Mouse (Mus musculus): Measurements from ENCODE around the gene Fam131c.

Gene Fam131c

DNA sequence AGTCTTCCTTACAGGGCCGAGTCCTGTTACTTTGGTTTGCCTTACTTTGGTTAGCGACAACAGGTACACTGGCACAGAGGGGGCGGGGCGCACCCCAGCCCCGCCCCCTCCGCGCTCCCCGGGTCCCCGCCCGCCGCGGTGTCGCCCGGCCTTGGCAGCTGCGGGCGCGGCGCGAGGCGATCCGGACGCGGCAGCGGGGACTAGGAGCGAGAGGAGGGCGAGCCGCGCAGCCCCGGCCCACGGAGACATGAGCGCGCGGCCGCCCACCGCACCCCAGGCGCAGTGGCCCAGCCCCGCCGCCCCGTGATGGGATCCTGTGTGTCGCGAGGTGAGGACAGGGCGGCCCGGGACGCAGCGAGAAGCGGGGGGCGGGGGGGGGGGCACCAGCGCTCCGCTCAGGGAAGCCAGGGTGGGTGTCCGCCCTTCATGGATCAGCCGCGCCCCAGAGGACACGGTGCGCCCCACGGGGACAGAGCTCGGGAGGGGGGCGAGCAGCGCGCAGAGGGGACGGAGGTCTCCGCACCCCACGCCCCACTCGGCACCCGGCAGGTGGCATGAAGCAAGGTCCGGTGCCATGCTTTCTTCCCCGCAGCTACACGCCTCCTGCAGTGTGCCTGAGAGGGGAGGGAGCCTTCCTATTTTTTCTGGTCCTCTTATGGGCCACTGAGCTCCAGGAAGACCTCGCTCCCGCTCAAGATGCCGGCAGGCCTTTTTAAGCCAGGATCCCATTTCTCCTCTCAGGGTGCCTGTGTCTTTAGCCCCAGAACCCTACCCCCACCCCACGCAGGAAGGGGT is at the start of gene Fam131c:
Gene Fam131c (plus strand): TSS at position 224 of the 795 bp plus-strand sequence.
- DNase-seq (ENCODE audit: low spot score in 2 of 2), result no peak

DNA sequence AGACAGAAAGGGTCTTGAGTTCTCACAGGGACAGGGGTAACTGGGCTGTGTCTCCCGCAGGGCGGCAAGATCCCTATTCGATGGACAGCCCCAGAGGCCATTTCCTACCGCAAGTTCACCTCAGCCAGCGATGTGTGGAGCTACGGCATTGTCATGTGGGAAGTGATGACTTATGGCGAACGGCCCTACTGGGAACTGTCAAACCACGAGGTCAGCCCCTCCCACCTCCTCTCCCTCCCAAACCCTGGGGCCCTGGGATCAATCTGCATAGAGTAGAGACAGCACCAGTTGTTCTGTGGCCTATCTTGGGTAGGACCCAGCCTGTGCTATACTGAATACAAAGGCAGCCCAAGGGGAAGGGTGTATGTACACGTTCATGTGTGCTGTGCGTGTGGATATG is 45.5 kb upstream of the Fam131c start:
- no peak for DNase-seq (ENCODE audit: low spot score in 2 of 2)

DNA sequence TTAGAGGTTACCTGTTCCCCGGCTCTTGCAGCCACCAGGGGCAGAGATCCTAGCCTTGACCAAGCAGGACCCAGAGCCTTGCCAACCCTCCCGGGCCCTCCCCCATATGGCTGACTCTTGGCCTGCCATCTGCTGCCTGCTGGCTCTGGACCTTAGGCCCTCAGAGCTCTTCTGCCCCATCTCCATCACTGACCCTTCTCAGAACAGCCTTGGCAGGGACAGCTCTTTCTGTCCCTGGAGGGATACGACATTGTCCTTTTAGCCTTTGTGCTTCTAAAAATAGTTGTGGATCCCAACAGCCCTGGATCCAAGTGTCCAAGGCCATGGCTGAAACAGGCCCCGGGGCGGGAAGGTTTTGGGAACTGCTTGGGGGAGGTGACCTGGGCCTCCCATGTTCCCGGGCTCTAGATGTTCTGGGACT is 43.2 kb upstream of the Fam131c start:
- peak; percentile 71 to 85 for DNase-seq (ENCODE audit: low spot score in 2 of 2)

DNA sequence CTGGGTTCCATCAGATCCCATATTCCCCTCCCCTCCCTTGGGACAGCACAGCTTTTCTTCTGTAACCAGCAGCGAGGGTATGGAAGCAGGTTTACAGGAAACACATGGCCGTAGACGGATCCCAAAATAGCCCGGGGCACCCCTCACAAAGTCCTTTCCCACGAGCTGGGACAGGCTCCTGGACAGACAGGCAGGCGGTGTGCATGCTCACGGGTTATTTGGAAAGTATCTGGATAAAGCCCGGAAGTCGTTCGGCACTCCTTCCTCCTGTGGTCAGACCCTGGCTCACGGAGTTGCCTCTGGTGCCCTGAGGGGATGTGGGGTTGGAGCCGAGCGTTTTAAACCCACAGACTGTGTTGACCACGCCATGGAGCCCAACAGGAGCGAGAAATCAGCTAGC is 42.4 kb upstream of the Fam131c start:
- peak; percentile 58 to 73 for DNase-seq (ENCODE audit: low spot score in 2 of 2)

DNA sequence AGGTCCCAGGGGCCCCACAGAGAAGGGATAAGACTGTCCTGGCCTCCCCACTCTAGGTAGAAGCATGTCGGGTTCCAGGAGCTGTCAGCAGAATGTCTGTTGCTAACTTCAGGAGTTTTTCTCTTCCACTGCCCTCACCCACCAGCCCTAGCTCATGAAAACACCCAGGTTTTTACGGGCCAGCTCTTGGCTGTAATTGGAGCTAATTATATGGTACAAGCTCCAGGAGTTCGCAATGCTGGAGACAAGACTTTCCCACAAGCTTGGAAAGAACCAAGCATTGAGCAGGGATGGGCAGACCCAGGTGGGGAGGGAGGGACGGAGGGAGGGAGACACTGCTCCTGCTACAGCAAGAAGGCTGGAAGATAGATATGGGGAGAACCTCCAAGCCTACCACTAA is 40.9 kb upstream of the Fam131c start:
- DNase-seq (ENCODE audit: low spot score in 2 of 2), result no peak

DNA sequence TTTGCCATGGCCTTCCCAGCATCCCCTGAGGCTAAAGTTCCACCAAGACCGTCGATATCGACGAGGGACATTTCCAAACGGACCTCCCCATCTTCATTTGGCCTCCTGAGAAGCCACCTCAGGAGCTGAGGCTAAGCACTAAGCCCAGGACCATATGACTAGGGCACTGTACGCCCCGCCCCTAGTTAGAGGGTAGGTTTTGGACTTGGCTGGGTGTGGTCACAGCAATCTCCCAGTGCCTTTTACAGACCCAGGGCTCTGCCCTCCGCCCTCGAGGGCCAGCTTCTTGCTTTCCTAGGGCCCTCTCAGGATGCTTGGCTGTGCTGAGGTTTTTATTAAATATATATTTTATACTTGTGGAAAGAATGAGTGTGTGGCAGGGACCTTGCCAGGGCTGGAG is 39.3 kb upstream of the Fam131c start:
- no peak for DNase-seq (ENCODE audit: low spot score in 2 of 2)

DNA sequence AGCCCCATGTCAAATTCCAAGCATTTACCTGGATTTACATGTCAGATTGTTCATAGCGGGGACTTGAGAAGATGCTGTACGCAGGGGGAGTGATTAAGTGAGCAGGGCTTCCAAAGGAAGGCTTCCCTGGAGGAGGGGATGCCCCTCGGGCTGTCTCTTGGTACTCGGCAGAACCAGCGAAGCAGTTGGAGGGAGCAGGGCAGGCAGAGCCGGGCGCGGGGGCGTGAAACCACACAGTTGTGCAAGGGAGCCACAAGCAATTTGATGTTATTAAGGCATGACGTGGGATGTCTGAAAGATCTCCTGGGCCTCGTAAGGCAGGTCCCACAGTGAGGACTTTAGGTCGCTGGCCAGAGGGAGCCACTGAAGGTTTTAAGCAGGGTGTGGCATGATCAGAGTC is 38.1 kb upstream of the Fam131c start:
- DNase-seq (ENCODE audit: low spot score in 2 of 2), result no peak

DNA sequence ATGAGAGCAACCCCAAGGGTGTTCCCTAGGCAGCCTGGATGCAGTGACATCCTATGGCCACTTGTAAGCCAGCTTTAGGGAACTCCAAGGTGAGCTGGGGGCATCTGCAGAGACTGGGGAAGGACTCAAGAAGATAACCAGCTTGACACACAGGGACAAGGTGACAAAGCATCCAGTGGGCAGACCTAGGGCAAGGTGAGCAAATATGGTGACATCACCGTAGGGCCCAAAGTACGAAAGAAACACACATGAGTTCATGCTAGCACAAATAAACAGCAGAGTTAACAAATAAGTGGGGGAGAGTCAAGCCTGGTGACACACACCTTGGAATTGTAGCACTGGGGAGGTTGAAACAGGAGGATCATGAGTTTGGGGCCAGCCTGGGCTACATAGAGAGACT is 36.6 kb upstream of the Fam131c start:
- no peak for DNase-seq (ENCODE audit: low spot score in 2 of 2)

DNA sequence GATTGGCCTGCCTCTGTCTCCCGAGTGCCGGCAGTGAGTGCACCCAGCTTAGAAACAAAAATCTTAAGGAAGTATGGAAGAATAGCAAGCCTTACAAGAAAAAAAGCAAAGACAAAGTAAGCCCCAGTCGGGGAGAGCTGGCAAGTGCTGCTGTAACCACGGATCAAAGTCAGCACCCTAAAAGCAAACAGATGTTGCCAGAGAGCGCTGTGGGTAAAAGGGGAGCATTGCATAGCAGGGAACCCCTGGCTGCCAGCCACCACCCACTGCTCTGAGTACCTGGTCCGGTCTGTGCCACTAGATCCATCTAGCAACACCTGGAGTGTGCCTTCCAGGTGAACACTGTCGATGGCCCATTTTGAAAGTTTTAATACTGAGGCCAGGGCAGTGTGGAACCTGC is 35.8 kb upstream of the Fam131c start:
- DNase-seq (ENCODE audit: low spot score in 2 of 2), result no peak

DNA sequence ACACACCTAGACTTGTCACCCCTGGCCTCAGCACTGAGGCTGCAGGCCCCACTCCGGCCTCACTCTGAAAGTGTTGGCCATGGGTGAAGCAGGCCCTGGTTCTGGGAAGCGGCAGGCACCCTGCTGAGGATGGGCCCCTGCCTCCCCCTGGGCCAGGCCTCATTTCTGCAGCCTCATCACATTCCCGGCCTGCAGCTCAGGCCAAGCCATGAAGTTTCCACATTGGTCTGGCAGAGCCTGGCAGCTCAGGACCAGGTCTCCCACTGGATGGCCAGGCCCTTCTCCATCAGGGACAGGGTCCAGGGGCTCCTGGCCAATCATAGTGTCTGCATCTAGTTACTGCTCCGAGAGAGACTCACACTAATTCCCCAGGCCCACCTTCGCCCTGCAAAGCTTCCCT is 33.3 kb upstream of the Fam131c start:
- DNase-seq (ENCODE audit: low spot score in 2 of 2), result no peak

DNA sequence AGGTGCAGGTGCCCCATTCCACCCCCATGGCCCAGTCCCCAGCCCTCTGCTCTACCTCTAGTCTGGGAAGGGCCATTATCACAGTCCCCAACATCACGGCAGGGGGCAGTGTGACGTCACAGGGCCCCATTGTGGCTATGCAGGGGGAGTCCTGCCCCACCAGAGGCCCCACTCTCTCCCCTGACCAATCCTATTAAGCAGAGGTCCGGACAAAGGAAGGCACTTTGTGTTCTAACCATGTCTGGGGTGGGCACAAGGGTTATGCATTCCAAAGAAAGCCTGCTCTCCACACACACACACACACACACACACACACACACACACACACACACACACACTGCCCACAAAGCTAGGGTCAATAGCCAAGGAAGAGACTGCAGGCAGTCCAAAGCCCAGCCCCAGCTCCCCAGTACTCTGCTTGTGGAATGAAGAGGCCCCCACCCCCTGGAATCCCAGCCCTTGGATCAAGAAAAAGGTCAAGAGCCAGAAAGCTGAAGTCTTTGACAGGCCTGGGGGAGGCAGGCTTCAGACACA is 32.7 kb upstream of the Fam131c start:
- DNase-seq (ENCODE audit: low spot score in 2 of 2), result no peak

DNA sequence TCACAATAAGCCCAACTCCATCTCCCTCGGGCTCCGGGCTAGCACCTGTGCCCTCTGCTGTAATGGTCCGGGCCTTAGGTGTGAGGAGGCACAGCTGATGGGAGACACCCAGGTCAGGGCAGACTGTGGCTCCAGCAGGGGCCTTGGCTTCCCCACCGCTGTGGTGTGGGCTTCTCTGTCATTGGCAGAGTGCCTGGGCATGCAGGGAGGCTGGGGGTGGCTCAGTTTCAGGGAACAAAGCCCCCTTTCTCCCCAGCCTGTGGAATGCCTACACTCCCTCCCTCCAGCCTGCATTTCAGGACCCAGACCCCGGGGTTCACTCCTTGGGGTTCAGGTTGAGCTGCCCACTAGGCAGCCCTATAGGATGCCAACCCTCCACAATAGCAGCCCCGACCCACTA is 31.8 kb upstream of the Fam131c start:
- DNase-seq (ENCODE audit: low spot score in 2 of 2), result no peak

DNA sequence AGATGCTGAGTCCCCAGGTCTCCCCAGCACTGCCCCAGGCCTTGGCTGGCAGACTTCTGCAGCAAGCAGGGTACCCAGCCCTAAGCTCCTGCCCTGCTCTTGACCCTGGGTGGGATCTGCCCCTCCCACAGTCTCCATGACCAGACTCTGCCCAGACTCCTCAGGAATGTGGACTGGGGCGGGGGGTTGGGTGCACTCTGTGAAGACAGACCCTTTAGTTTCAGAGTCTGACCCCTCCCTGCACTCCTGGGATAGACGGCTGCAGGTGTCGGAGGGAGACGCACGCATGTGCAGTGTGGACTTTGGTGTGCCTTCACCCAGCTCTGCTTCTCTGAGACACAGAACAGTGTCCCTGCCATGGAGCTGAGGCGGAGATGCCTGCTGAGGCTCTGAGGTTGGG is 30.0 kb upstream of the Fam131c start:
- no peak for DNase-seq (ENCODE audit: low spot score in 2 of 2)

DNA sequence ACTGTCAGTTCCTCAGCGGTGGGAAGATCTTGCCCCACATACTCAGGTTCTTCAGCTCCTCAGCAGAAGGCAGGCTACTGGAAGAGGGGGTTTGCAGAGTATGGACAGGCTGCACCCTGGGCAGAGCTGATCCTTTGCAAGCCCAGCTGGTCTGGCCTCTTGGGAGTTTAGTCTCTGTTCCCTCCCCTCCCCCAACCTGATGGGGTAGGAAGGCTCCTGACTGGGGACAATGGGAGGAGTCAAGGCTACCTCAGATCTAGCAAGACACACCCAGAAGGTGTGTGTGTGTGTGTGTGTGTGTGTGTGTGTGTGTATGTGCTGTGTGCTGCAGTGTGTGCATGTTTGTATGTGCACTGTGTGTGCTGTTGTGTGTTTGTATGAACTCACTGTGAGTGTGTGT is 29.2 kb upstream of the Fam131c start:
- no peak for DNase-seq (ENCODE audit: low spot score in 2 of 2)

DNA sequence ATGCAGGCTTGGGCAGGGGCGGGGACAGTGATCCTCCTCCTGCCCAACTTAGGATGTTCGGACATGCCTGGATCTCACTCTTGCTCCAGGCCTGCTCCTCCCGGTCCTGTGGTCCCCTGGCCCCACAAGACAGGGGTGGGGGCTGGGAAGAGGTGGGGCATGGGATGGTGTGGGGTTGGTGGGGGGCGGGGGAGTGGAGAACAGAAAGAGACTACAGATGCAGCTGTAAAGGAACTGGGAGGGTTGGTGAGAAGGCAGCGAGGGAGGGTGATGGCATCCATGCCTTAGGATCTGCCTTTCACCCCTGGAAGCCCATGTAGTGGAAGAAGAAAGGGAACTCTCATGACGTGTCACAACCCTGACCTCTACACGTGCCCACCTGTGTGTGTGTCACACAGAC is 26.5 kb upstream of the Fam131c start:
- DNase-seq (ENCODE audit: low spot score in 2 of 2), result no peak

DNA sequence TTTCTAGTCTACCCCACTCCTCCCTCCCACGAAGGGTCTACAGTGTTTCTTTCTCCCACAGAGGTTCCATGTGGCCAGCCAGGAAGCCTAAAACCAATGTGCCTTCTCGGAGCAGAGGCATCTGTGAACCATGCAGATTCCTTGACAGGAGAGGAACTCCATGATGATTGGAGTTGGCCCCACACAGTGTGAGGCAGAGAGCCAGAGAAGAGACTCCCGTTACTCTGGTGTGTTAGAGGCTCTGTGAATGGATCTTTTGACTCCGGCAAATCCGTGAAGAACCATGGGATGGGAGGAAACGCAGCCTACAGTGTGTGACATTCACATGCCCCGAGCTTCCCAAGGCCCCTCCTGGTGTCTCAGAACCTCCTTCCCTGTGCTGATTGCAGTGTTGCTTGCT is 24.5 kb upstream of the Fam131c start:
- DNase-seq (ENCODE audit: low spot score in 2 of 2), result no peak

DNA sequence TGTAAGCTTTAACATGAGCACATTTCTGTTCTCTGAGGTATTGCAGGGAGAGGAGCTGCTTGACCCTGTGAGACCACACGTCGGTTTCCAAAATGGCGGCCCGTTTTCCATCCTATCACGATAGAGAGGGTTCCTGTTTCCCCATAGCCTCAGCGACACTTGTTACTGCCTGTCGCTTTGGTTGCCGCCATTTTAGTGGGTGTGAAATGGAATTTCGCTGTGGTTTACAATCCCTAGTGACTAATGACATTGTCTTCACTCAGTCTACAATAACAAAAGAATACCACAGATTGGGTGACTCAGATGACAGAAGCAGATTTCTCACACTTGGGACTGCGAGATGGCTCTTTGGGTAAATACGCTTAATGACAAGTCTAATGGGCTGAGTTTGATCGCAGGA is 22.8 kb upstream of the Fam131c start:
- no peak for DNase-seq (ENCODE audit: low spot score in 2 of 2)

DNA sequence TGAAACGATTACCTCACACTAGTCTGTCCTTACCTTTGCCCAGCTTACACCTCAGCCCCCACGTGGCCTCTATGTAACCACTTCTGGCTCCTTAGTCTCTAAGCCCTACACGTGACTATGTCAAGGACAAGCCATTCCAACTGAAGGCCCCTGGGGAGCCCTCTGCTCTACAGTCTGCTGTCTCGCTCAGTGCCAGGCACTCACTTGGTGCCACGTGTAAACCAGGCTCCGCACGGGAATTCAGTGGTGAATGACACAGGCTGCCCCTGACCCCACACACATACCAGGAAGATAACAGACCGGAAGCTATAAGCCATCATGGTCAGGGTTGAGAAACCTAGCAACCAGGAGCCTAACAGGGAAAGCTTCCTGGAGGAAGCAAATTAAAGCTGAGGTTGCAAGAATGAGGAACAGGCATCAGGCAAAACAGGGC is 20.6 kb upstream of the Fam131c start:
- DNase-seq (ENCODE audit: low spot score in 2 of 2), result no peak

DNA sequence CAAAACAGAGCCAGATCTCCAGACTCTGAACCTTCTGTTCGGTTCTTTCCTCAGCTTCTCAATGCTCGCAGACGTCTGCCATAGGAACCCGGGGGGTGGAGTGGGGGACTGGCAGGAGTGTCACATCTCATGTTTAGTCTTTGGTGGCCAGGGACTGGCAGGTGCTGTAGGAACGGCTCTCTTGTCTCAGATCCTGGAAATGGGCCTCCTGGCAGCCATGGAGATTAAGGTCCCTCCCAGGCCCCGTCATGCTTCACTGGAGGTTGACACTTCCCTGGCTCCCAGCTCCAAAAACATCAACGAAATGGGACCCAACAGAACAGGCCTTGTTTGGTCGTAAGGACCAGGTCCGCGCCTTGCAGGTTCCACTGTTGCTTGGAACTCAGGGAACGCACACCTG is 19.4 kb upstream of the Fam131c start:
- DNase-seq (ENCODE audit: low spot score in 2 of 2), result no peak

DNA sequence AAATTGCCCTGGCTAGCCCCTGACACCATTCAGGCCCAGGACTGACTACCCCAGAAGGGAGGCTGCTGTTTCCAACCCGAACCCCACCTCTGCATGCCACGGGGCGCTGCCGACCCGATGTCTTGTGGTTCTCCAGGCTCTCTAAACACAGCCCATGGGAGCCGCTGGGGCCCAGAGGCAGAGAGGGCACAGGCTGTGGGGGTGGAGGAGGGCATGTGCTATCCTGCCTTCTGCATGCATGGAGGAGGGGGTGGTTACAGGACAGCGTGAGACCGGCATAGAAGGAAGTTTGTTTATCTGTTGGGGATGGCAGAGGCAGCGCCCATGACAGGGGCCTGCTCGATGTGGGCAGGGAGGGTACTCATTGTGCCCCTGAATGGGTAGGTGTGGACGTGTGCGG is 18.0 kb upstream of the Fam131c start:
- no peak for DNase-seq (ENCODE audit: low spot score in 2 of 2)

DNA sequence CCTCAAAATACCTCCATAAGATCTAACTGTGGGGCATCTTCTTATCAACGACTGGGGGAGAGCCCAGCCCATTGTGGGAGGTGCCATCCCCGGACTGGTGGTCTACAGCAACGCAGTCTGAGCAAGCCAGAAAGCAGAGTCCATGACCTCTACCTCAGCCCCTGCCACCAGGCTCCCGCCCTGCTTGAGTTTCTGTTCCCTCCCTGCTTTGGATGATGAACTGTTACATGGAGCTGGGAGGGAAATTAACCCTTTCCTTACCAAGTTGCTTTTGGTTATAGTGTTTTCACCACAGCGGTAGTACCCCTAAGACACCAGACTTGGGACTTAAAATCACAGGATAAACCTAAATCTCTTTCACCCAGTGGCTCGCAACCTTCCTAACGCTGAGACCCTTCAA is 16.0 kb upstream of the Fam131c start:
- DNase-seq (ENCODE audit: low spot score in 2 of 2), result no peak

DNA sequence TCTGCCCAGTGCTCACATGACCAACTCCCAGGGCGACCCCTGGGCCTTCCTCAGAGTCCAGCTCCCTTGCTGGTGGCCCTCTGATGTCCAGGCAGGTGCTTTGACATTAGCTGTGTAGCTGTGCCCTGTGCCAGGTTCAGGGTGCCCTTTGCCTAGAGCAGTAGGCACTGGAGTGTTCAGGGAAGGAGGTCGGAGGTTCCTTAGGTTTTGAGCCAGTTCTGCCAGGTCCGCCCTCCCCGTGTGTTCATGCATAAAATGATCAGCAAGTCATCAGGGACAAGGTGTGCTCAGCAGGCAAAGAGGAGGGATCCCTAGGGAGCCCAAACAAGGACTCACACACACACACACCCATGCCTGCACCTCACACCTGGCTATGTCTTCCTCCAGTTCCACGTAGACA is 15.0 kb upstream of the Fam131c start:
- DNase-seq (ENCODE audit: low spot score in 2 of 2), result no peak

DNA sequence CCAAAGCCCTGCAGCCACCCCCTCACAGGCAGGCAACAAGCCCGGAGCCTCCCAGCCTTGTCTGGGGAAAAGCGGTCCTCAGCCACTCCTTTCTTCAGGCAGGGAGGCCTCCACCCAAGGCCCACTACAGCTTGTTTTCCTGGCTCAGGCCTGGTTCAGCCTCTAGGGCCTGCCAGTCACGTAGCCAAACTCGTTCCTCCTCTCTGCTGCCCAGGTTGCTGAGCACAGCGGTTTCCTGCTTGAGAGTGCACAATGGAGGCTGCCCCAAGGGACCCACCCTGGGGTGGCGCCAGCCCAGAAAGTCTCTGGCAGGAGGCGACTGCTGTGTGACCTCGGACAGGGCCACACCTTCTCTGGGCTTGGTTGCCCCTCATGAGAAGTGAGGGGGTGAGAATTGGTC is 14.2 kb upstream of the Fam131c start:
- DNase-seq (ENCODE audit: low spot score in 2 of 2), result peak; percentile 58 to 67

DNA sequence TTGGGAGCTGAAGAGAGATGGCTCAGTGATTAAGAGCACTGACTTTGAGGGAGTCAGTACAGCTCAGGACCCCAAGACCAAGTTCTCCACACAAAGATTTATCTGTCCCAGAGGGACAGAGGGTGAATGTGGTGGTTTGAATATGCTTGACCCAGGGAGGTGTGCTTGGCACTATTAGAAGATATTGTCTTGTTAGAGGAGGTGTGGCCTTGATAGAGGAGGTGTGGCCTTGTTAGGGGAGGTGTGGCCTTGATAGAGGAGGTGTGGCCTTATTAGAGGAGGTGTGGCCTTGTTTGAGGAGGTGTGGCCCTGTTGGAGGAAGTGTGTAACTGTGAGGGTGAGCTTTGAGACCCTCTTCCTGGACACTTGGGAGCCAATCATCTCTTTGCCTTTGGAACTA is 10.2 kb upstream of the Fam131c start:
- DNase-seq (ENCODE audit: low spot score in 2 of 2), result no peak
